Mouse (Mus musculus) CH12.LX (cell line): Measurements from ENCODE around the gene Wnt11. TPM values are rescaled to one million over a fixed set of nuclear protein-coding genes. Genes with fewer than 3 reads are reported as not detected.

ENCODE experiments used
- DNase-seq: peaks from one replicate; pipeline ENCODE4 v3.0.0-alpha.2; 2013; ENCODE audit errors: extremely low read depth
- H3K27ac ChIP-seq: 2 replicates; pipeline ENCODE4 v1.5.1; 2012; ENCODE audit warnings: low read depth, mild to moderate bottlenecking, control low read depth, moderate library complexity; ENCODE audit not compliant: insufficient read depth
- H3K27me3 ChIP-seq: replicated peaks from 2 replicates; pipeline ENCODE3; 2012; ENCODE audit warnings: inconsistent platforms
- H3K36me3 ChIP-seq, 2 experiments: replicated peaks in 1 of 2; 2 replicates each; pipeline versions ENCODE3 to v1.6.1; 2012; ENCODE audit warnings: inconsistent platforms in 1 of 2, low read length in 1 of 2, mild to moderate bottlenecking in 1 of 2, mixed read lengths in 1 of 2, moderate library complexity in 1 of 2; ENCODE audit not compliant: control insufficient read depth in 1 of 2, insufficient read depth in 1 of 2
- H3K4me1 ChIP-seq, 2 experiments: 2 replicates each; pipeline ENCODE4 v1.6.1; 2012; ENCODE audit warnings: inconsistent platforms in 1 of 2, moderate library complexity in 1 of 2; ENCODE audit not compliant: insufficient read depth in 2 of 2, control insufficient read depth in 1 of 2
- H3K4me2 ChIP-seq: 2 replicates; pipeline ENCODE4 v1.6.1; 2012; ENCODE audit warnings: low read depth, mild to moderate bottlenecking, control low read depth; ENCODE audit not compliant: poor library complexity, insufficient read depth, severe bottlenecking
- H3K4me3 ChIP-seq, 3 experiments: fragments of 150-350 bp in 1 of 3; sonication (generic) in 1 of 3; replicated peaks in 1 of 3; 2 replicates each; pipeline versions ENCODE3 to v1.5.1; 2011 to 2012; ENCODE audit warnings: low read depth in 2 of 3, low read length in 2 of 3, mild to moderate bottlenecking in 2 of 3, moderate library complexity in 2 of 3, control low read depth in 1 of 3, improper control_type of control experiment in 1 of 3, inconsistent platforms in 1 of 3, mixed read lengths in 1 of 3; ENCODE audit not compliant: poor library complexity in 1 of 3
- H3K79me2 ChIP-seq: replicated peaks from 2 replicates; pipeline ENCODE4 v1.6.1; 2012; ENCODE audit warnings: mild to moderate bottlenecking, moderate library complexity; ENCODE audit not compliant: control insufficient read depth, poor library complexity, insufficient read depth, severe bottlenecking; ENCODE audit errors: extremely low read depth
- H3K9ac ChIP-seq: 2 replicates; pipeline ENCODE4 v1.6.1; 2012; ENCODE audit warnings: low read depth, mild to moderate bottlenecking, control low read depth, moderate library complexity; ENCODE audit not compliant: insufficient read depth
- H3K9me3 ChIP-seq: replicated peaks from 2 replicates; pipeline ENCODE3; 2012; ENCODE audit warnings: low read length, inconsistent platforms, mixed read lengths
- BHLHE40 ChIP-seq: IDR thresholded peaks from 2 replicates; pipeline ENCODE4 v1.6.1; 2011; ENCODE audit warnings: mild to moderate bottlenecking, low read depth, low read length, improper control_type of control experiment
- CHD1 ChIP-seq: IDR thresholded peaks from 2 replicates; pipeline ENCODE4 v1.6.1; 2012; ENCODE audit warnings: low read depth, low read length, improper control_type of control experiment, inconsistent platforms
- CHD2 ChIP-seq: IDR thresholded peaks from 2 replicates; pipeline ENCODE4 v1.6.1; 2011; ENCODE audit warnings: low read length, improper control_type of control experiment
- CTCF ChIP-seq, 2 experiments: IDR thresholded peaks in 1 of 2; conservative IDR thresholded peaks in 1 of 2; 2 replicates each; pipeline ENCODE4 v1.5.1; 2011 to 2012; ENCODE audit warnings: low read depth in 2 of 2, low read length in 2 of 2, improper control_type of control experiment in 1 of 2, inconsistent platforms in 1 of 2, mild to moderate bottlenecking in 1 of 2, moderate library complexity in 1 of 2
- E2F4 ChIP-seq: IDR thresholded peaks from 2 replicates; pipeline ENCODE4 v1.6.1; 2011; ENCODE audit warnings: low read depth, low read length, improper control_type of control experiment; ENCODE audit not compliant: insufficient replicate concordance
- ETS1 ChIP-seq: conservative IDR thresholded peaks from 2 replicates; pipeline ENCODE4 v1.6.1; 2012; ENCODE audit warnings: low read depth, mild to moderate bottlenecking, inconsistent platforms, low read length, improper control_type of control experiment, moderate library complexity
- GABPA ChIP-seq: IDR thresholded peaks from 2 replicates; pipeline ENCODE4 v1.6.1; 2012; ENCODE audit warnings: low read depth, low read length, improper control_type of control experiment, inconsistent platforms; ENCODE audit not compliant: insufficient replicate concordance
- HCFC1 ChIP-seq: IDR thresholded peaks from 2 replicates; pipeline ENCODE4 v1.6.1; 2012; ENCODE audit warnings: low read depth, mild to moderate bottlenecking, inconsistent platforms, low read length, improper control_type of control experiment
- IRF4 ChIP-seq: IDR thresholded peaks from 2 replicates; pipeline ENCODE4 v1.6.1; 2014; ENCODE audit warnings: low read depth, mild to moderate bottlenecking, inconsistent platforms, low read length, improper control_type of control experiment
- JUND ChIP-seq: conservative IDR thresholded peaks from 2 replicates; pipeline ENCODE4 v1.6.1; 2011; ENCODE audit warnings: low read depth, low read length, improper control_type of control experiment
- KAT2A ChIP-seq: IDR thresholded peaks from 2 replicates; pipeline ENCODE4 v1.6.1; 2012; ENCODE audit warnings: low read length, improper control_type of control experiment, inconsistent platforms; ENCODE audit not compliant: insufficient replicate concordance
- MAX ChIP-seq: IDR thresholded peaks from 2 replicates; pipeline ENCODE4 v1.6.1; 2011; ENCODE audit warnings: low read length, improper control_type of control experiment
- MEF2A ChIP-seq: IDR thresholded peaks from 2 replicates; pipeline ENCODE4 v1.6.1; 2014; ENCODE audit warnings: low read depth, mild to moderate bottlenecking, inconsistent platforms, low read length, improper control_type of control experiment, borderline replicate concordance
- MYC ChIP-seq: IDR thresholded peaks from 2 replicates; pipeline ENCODE4 v1.6.1; 2011; ENCODE audit warnings: low read depth, mild to moderate bottlenecking, improper control_type of control experiment, low read length
- NRF1 ChIP-seq: IDR thresholded peaks from 2 replicates; pipeline ENCODE4 v1.6.1; 2014; ENCODE audit warnings: low read depth, mild to moderate bottlenecking, inconsistent platforms, low read length, improper control_type of control experiment, moderate library complexity
- POLR2A ChIP-seq: IDR thresholded peaks from 2 replicates; pipeline ENCODE4 v1.6.1; 2011; ENCODE audit warnings: low read depth, mild to moderate bottlenecking, improper control_type of control experiment, low read length
- POLR2AphosphoS2 ChIP-seq: IDR thresholded peaks from 2 replicates; pipeline ENCODE4 v1.6.1; 2011; ENCODE audit warnings: low read depth, low read length, improper control_type of control experiment
- RAD21 ChIP-seq: IDR thresholded peaks from 2 replicates; pipeline ENCODE4 v1.6.1; 2011; ENCODE audit warnings: low read depth, mild to moderate bottlenecking, low read length, improper control_type of control experiment, moderate library complexity
- SMC3 ChIP-seq: IDR thresholded peaks from 2 replicates; pipeline ENCODE4 v1.6.1; 2011; ENCODE audit warnings: low read depth, low read length, improper control_type of control experiment
- USF1 ChIP-seq: IDR thresholded peaks from 2 replicates; pipeline ENCODE4 v1.6.1; 2014; ENCODE audit warnings: low read depth, mild to moderate bottlenecking, inconsistent platforms, low read length, improper control_type of control experiment
- ZKSCAN1 ChIP-seq: IDR thresholded peaks from 2 replicates; pipeline ENCODE4 v1.6.1; 2012; ENCODE audit warnings: low read depth, inconsistent platforms, low read length, improper control_type of control experiment, borderline replicate concordance
- ZMIZ1 ChIP-seq: IDR thresholded peaks from 2 replicates; pipeline ENCODE4 v1.6.1; 2012; ENCODE audit warnings: low read depth, mild to moderate bottlenecking, inconsistent platforms, low read length, improper control_type of control experiment
- ZNF384 ChIP-seq: IDR thresholded peaks from 2 replicates; pipeline ENCODE4 v1.6.1; 2012; ENCODE audit warnings: low read depth, low read length, improper control_type of control experiment, inconsistent platforms
- dilution Hi-C: fragments of 300-500 bp; cut with MboI; formaldehyde crosslinking; loops from 2 replicates; pipeline ENCODE4 v1.14.3; 2020; ENCODE audit warnings: low sequenced_read_pairs; ENCODE audit not compliant: extremely low pct_unique_long_range_greater_than_20kb, extremely low pct_ligation_motif_present
- in situ Hi-C: fragments of 300-500 bp; cut with MboI; formaldehyde crosslinking; loops from 3 replicates; pipeline ENCODE4 v1.14.3; 2019; ENCODE audit warnings: low sequenced_read_pairs, low pct_ligation_motif_present, low pct_unique_long_range_greater_than_20kb, mixed read lengths
- polyA plus RNA-seq: library from polyadenylated mRNA; unstranded; fragments of >175 nt; gene quantifications from 2 replicates; pipeline ENCODE4 v1.2.1, GENCODE M21; 2012; ENCODE audit warnings: low read depth; ENCODE audit not compliant: insufficient read length
- total RNA-seq, 2 experiments: library from RNA; depleted of rRNA; stranded (reverse); fragments of 300-350 nt in 1 of 2; fragments of >200 nt in 1 of 2; gene quantifications; 2 replicates each; pipeline ENCODE4 v1.2.3; 2012 to 2014

Wnt11 gene
- total and polyA plus RNA-seq, 3 experiments = 0.21 TPM; not detected in 2

GRCm38 (mm10) chr7:98822881-98823280, 12.0 kb upstream of the Wnt11 start:
- H3K79me2 ChIP-seq = no peaks in the 10 kb centered on the region
- no peaks in the 10 kb centered on the region for H3K9me3 ChIP-seq
- peaks cover 15% of the 10 kb centered on the region for H3K27me3 ChIP-seq
- no peak overlapping the region for H3K4me2 ChIP-seq
- in situ Hi-C loops = no loop called here
- H3K4me1 ChIP-seq = peaks cover 0 to 9% of the 10 kb centered on the region in 2 experiments; a peak in 1 of 4 replicates
- no peak overlapping the region for H3K27ac ChIP-seq
- TF ChIP-seq MEF2A = no peak
- TF ChIP-seq USF1 = no peak
- no peak for TF ChIP-seq POLR2A
- TF ChIP-seq IRF4 = no peak
- no peak for TF ChIP-seq NRF1
- no peak for TF ChIP-seq ZKSCAN1
- TF ChIP-seq CHD1 = no peak
- TF ChIP-seq ETS1 = no peak
- TF ChIP-seq SMC3 = no peak
- no peak for TF ChIP-seq POLR2AphosphoS2
- TF ChIP-seq KAT2A = no peak
- no peak for TF ChIP-seq CHD2
- no peak for TF ChIP-seq BHLHE40
- TF ChIP-seq MAX = no peak
- no peak for TF ChIP-seq HCFC1
- TF ChIP-seq MYC = no peak
- no peak for TF ChIP-seq CTCF (conservative IDR thresholded peaks at IDR 0.05 in 1 of 2, IDR thresholded peaks at IDR 0.05 in 1 of 2; ENCODE audit: low read depth in 2 of 2, low read length in 2 of 2)
- no peak for TF ChIP-seq E2F4
- TF ChIP-seq GABPA = no peak
- no peak overlapping the region for H3K4me3 ChIP-seq
- H3K36me3 ChIP-seq = no peaks in the 10 kb centered on the region
- no peak for DNase-seq
- H3K9ac ChIP-seq = no peak overlapping the region
- dilution Hi-C loops = no loop called here

- H3K4me3 ChIP-seq = no peak overlapping the region
- no peak overlapping the region for H3K9ac ChIP-seq
- dilution Hi-C loops = no loop called here
- H3K4me2 ChIP-seq = no peak overlapping the region
- no peak for DNase-seq
- peaks cover 0 to 13% of the 10 kb centered on the region in 2 experiments; a peak in 1 of 4 replicates for H3K4me1 ChIP-seq
- no peaks in the 10 kb centered on the region for H3K36me3 ChIP-seq
- TF ChIP-seq E2F4 (no peak), RAD21 (no peak), SMC3 (no peak), ZMIZ1 (no peak), MYC (no peak), ZNF384 (no peak), JUND (no peak), IRF4 (no peak)
- no peaks in the 10 kb centered on the region for H3K9me3 ChIP-seq
- H3K79me2 ChIP-seq = no peaks in the 10 kb centered on the region
- H3K27ac ChIP-seq = no peak overlapping the region
- in situ Hi-C loops = no loop called here
- H3K27me3 ChIP-seq = peaks cover 4% of the 10 kb centered on the region
Observed at GRCm38 (mm10) chr7:98823896-98824822, 10.8 kb upstream of the Wnt11 start.
